Mouse (Mus musculus): Measurements from ENCODE around the gene Egr4.

Gene Egr4

DNA sequence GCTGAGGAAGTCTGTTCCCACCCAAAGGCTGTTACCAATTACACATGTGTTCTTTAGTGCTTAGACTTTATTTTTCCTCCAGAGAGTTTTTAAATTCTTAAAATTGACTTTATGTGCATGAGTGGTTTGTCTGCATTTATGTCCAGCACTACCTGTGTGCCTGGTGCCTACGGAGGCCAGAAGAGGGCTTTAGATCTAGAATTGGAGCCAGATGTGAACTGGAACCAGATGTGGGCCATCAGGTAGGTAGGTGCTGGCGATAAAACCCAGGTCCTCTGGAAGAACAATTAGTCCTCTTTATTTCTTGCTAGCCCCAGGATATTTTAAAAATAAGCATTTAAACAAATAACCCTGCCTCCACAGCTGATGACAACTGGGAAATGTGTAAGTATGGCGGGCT lies 21.8 kb downstream of the Egr4 start:
- no peak for DNase-seq

- DNase-seq: no peak
These were observed 23.1 kb downstream of the Egr4 start for GRCm38 (mm10) chr6:85490252-85490651.

DNA sequence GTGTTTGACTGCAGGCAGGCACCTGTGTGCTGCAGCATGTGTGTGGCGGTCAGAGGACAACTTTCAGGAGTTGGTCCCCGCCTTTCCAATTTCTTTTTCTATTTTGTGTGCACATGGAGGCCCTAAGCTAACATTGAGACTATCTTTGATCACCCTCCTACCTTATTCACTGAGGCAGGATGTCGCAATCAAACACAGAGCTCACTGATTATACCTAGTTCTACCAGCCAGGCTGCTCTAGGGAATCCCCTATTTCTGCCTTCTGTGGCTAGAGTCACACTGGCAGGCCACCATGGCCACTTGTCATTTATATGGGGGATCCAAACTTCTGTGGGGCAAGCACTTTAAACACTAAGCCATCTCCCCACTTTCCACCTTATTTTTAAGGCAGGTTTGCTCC lies 23.7 kb downstream of the Egr4 start:
- no peak for DNase-seq

GRCm38 (mm10) chr6:85488510-85488909 lies 24.9 kb downstream of the Egr4 start:
- DNase-seq: no peak

DNA sequence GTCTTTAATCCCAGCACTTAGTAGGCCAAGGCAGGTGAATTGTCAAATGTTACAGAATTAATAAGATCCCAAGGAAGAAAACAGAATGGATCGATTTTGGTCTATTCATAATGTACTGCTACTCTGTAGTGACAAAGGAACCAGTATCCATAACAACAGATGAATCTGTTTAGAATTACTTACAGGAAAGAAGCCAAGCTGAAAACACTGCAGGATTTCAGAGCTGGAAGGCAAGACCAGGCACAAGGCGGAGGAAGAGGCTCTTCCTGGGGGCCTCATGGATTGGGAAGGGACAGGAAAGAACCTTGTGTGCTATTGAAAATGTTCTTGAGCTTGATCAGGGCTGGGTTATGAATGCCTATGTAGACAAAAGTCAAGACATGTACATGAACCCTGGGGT lies 27.7 kb downstream of the Egr4 start:
- DNase-seq: no peak

DNA sequence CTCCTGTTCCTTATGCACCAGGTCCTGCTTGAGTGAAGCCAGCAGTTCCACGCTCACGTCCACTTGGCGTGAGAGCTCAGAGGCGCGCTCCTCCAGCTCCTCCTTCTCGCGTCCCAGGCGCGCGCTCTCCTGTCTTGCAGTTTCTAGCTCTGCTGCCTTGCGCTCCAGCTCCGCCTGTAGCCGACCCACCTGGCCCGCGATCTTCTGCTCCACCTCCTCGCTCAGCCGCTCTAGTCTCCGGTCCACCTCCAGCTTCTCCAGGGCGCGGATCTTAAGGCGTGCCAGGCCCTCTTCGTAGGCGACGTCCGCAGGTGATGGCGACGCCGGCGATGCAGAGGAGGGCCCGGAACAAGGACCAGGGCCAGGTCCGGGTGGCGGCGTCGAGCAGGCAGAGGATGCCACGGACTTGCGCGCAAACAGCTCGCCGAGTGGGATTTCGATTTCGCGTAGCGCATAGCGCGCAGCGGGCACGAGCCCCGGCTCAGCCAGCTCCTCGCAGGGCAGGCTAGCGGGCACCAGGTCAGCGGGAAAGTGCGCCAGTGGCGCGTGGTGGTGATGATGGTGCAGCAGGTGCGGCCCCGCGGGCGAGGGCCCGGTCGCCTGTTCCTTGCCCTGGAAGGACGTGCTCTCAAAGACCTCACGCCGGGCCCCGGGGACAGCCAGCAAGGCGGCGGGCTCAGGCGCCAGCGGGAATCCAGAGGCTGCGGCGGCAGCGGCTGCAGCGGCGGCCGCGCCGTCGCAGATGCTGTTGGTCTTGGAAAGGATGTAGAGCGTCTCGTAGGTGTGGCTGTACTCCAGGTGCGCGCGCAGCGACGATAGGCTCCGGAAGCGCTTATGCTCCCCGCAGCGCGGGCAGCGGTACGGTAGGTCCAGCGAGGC lies 29.3 kb downstream of the Egr4 start:
- DNase-seq: peak; percentile 44

GRCm38 (mm10) chr6:85480685-85481084 lies 32.7 kb downstream of the Egr4 start:
- no peak for DNase-seq

GRCm38 (mm10) chr6:85479979-85480378 lies 33.4 kb downstream of the Egr4 start:
- DNase-seq: no peak

DNA sequence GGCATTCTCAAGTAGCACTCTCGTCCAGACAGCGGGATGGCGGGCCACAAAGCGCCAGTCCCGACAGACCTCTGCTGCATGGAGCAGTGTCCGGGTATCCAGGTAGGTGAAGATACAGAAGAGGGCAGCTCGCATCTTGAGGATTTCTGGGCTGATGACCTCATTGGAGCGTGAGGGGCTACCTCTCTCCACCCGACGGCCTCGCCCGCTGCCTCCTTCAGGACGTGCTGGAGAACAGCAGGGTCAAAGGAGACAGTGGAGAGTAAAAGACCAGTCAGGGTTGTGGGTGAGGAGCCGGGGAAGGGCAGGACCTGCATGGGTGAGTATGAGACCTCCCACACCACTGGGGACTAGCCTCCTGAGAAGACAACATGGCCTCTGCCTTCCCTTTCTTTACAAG lies 35.0 kb downstream of the Egr4 start:
- DNase-seq: no peak

DNA sequence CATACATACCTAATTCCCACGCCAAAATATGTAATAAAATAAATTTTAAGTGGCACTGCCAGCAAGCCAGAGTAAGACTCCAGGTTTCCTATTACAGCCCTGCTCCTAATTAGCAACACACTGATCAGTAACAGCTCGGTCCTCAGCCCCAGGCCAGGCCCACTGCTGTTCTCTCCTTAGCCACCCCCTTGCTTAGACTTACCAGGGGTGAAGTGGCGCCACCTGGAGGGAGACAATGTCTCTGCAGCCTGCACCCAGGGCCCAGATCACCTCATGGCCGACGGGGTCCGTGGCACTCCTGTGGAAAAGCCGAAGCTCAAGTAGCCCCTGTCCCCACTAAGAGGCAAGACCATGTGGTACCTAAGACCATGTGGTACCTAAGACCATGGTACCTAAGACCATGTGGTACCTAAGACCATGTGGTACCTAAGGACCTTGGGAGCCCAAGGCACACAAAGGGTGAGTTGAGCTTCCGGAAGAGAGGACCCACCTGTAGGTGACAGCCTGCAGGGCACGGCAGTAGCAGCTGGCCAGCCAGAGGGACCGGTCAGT lies 35.9 kb downstream of the Egr4 start:
- DNase-seq: no peak

GRCm38 (mm10) chr6:85475581-85475980 lies 37.8 kb downstream of the Egr4 start:
- no peak for DNase-seq

GRCm38 (mm10) chr6:85472542-85472941 lies 40.8 kb downstream of the Egr4 start:
- no peak for DNase-seq

DNA sequence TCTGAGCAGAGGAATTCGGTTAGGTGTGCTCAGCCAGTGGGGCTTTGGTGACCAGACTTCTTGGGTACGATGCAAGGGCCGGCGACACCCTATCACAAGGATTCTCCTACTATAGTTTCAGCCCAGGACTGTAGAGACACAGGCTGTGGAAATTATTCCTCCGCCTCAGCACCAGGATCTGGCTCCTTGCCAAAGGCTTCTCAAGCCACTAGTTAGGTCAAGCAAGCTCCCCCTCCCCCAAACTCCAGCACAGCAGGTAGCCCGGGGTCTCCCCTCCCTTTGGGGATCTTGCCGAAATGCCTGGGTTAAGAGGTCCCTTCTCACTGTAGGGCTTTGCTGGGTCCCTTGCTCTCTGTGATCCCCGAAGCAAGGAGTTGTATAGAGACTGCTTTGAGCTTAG lies 41.4 kb downstream of the Egr4 start:
- no peak for DNase-seq

- DNase-seq: no peak
These were observed 43.5 kb downstream of the Egr4 start for GRCm38 (mm10) chr6:85469660-85470430.

DNA sequence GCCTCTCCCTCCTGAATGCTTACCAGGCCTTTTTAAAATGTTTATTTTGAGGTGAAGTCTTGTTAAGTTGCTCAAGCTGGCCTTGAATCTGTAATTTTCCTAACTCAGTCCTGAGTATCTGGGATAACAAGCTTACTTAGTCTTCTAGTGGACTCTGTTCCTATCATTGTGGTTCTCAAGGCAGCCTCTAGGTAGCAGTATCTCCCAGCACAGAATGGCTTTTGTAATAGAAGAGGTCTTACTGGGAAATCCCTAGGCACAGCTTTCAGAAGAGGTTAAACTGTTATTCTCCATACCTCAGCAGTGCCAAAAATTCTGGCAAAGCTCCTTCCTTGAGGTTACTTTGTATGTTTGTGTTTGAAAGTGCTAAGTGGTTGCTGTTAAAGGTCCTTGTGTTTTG lies 48.0 kb downstream of the Egr4 start:
- DNase-seq: no peak
